Mouse (Mus musculus): Measurements from ENCODE around the gene Zfp9.

GRCm38 (mm10) chr6:118431502-118431901, 47.6 kb downstream of the Zfp9 start:
- TF ChIP-seq CTCF (IDR thresholded peaks at IDR 0.05; ENCODE audit: low read depth) (no peak), EP300 (IDR thresholded peaks at IDR 0.05; ENCODE audit: low read depth) (no peak)
